Mouse (Mus musculus) megakaryocyte, embryonic 14.5 days (primary cell): ENCODE measurements at regions not wholly inside any gene's neighbourhood (a gene's known extent, or its start where the extent isn't known, plus 50 kb on each side); places are given as distances from the start of the nearest gene placed in this dataset.

ENCODE experiments used
- FLI1 ChIP-seq: IDR thresholded peaks from 2 replicates; pipeline ENCODE4 v1.6.1; 2012; ENCODE audit warnings: low read length, inconsistent platforms, mixed read lengths
- GATA1 ChIP-seq: IDR thresholded peaks from 3 replicates; pipeline ENCODE4 v1.6.1; 2012; ENCODE audit warnings: mixed read lengths, low read length, inconsistent platforms, borderline replicate concordance

GRCm38 (mm10) chr1:90502771-90503540, 99.8 kb upstream of the Cops8 start:
- TF ChIP-seq GATA1 (no peak), FLI1 (no peak)
